In the genomic region with DNA sequence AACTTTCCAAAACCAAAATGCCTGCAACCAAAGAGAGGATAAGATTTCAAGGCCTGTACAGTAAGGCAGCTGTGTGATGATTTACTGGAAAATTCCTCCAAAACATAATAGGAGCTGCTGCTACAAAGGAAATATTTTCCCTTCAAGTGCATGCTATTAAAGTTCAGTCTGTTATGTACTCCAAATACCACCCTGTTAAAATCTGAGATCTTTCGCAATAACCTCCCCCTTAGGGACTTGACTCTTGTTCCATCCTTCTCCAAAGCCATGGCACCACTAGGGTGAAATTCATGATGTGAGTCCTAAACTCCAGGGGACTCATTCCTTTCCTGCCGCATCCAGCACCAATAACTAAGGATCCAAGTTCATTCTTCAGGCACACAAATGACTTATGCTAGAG, we compare ENCODE assay signal across 33 mouse cellular contexts. TPM values are rescaled to one million over a fixed set of nuclear protein-coding genes. Genes with fewer than 3 reads are reported as not detected.
"Had no signal": no experiment of that assay in that cellular context is flagged by ENCODE, and none has a peak within 500 bp of the region (broad histone marks: within the 10 kb centered on the region; RNA-seq: fewer than 3 reads in every experiment).

No protein-coding gene starts in this region.

- H3K36me3 ChIP-seq: limb, embryonic 10.5 days; limb, embryonic 12.5 days; limb, embryonic 13.5 days; limb, embryonic 15.5 days; liver, embryonic 12.5 days; liver, embryonic 13.5 days; liver, embryonic 15.5 days; lung, embryonic 15.5 days; midbrain, embryonic 10.5 days; midbrain, embryonic 12.5 days; midbrain, embryonic 13.5 days; midbrain, embryonic 15.5 days had no signal

- H3K4me3 ChIP-seq: left cerebral cortex, adult 2 months; limb, embryonic 10.5 days; limb, embryonic 12.5 days; limb, embryonic 13.5 days; limb, embryonic 15.5 days; liver, embryonic 12.5 days; liver, embryonic 13.5 days; liver, embryonic 15.5 days; lung, embryonic 15.5 days; megakaryocyte, embryonic 14.5 days; midbrain, embryonic 10.5 days; midbrain, embryonic 12.5 days; midbrain, embryonic 13.5 days; midbrain, embryonic 15.5 days had no signal

- DNase-seq: left cerebral cortex, postnatal 4 days; liver; liver, embryonic 13.5 days; liver, postnatal 0 days; lung, adult 18-20 months; lung, adult 2 months; lung, embryonic 14.5 days; lung, postnatal 10 days; lung, postnatal 14 days; lung, postnatal 36 days; lung, postnatal 4 days; midbrain, embryonic 14.5 days had no signal

- H3K4me2 ChIP-seq: limb, embryonic 12.5 days; limb, embryonic 13.5 days; limb, embryonic 15.5 days; liver, embryonic 11.5 days; liver, embryonic 12.5 days; liver, embryonic 13.5 days; liver, embryonic 15.5 days; lung, embryonic 14.5 days; lung, embryonic 15.5 days; midbrain, embryonic 11.5 days; midbrain, embryonic 12.5 days; midbrain, embryonic 13.5 days; midbrain, embryonic 15.5 days had no signal

- H3K27me3 ChIP-seq: limb, embryonic 12.5 days; limb, embryonic 13.5 days; limb, embryonic 15.5 days; liver, embryonic 12.5 days; liver, embryonic 13.5 days; liver, embryonic 15.5 days; lung, embryonic 15.5 days; megakaryocyte, embryonic 14.5 days; midbrain, embryonic 12.5 days; midbrain, embryonic 13.5 days; midbrain, embryonic 15.5 days had no signal

RNA-seq across cellular contexts. Expression of gene Dnah7a, which starts 20.3 kb away (rescaled TPM):
- total RNA-seq: liver, adult 2 months; megakaryocyte, adult 5-6 weeks; megakaryocyte-erythroid progenitor cell, adult 5-6 weeks had no signal
- polyA plus RNA-seq: liver, adult 2 months; liver, embryonic 12.5 days; liver, embryonic 13.5 days; liver, embryonic 14.5 days; liver, embryonic 15.5 days; liver, embryonic 16.5 days; liver, postnatal 0 days; macrophage had no signal
